9 mouse cellular contexts compared by ENCODE assay signal in genomic region chr13:95583237-95584189, GRCm38 (mm10). TPM values are rescaled to one million over a fixed set of nuclear protein-coding genes. Genes with fewer than 3 reads are reported as not detected.
DNase-seq lines count a peak whose midpoint lies in the region; ATAC-seq and TF ChIP-seq lines count a peak whose summit lies in the region.
"Had no signal": no experiment of that assay in that cellular context is flagged by ENCODE, and none has a peak within 500 bp of the region (broad histone marks: within the 10 kb centered on the region; RNA-seq: fewer than 3 reads in every experiment).

No protein-coding gene starts in this region.

- intact Hi-C loops in heart, postnatal 25 days (cut with DNase I): no loop called here

- peaks cover 9% of the 10 kb centered on the region for H3K4me1 ChIP-seq in heart, embryonic 12.5 days (replicated peaks)
- H3K4me1 ChIP-seq in stomach, postnatal 0 days (replicated peaks; ENCODE audit: control insufficient read depth, insufficient read depth): no peaks in the 10 kb centered on the region

- WGBS in heart, embryonic 12.5 days: 54% methylated on average over 19 of the region's 19 CpGs
- WGBS in stomach, postnatal 0 days: 64% methylated on average over 19 of the region's 19 CpGs

- ATAC-seq in heart, embryonic 12.5 days (ENCODE audit: insufficient number of reproducible peaks, low FRiP score): peak; percentile 59; the same call in 1 of the 2 replicates
- no peak for ATAC-seq in stomach, postnatal 0 days (ENCODE audit: low FRiP score, low TSS enrichment)

- TF ChIP-seq CTCF in stomach, postnatal 0 days (IDR thresholded peaks at IDR 0.05; ENCODE audit: low read depth): no peak

- no peaks in the 10 kb centered on the region for H3K36me3 ChIP-seq in heart, embryonic 12.5 days
- H3K36me3 ChIP-seq in stomach, postnatal 0 days (ENCODE audit: control insufficient read depth, insufficient read depth, low read length): no peaks in the 10 kb centered on the region

- H3K4me2 ChIP-seq in heart, embryonic 12.5 days: peak overlapping the region; percentile 33
- H3K4me2 ChIP-seq in stomach, postnatal 0 days (replicated peaks; ENCODE audit: low read depth): no peak overlapping the region

- H3K27me3 ChIP-seq in heart, embryonic 12.5 days (replicated peaks): no peaks in the 10 kb centered on the region
- H3K27me3 ChIP-seq in stomach, postnatal 0 days (ENCODE audit: control insufficient read depth, insufficient read depth, low read length): no peaks in the 10 kb centered on the region

- H3K4me3 ChIP-seq in heart, embryonic 12.5 days: no peak overlapping the region
- H3K4me3 ChIP-seq in stomach, postnatal 0 days (ENCODE audit: low read depth, low read length): no peak overlapping the region

- 0 out of 2 replicates have a peak, but pooled peaks cover 2% of the 10 kb centered on the region for H3K9me3 ChIP-seq in heart, embryonic 12.5 days (replicated peaks)
- no peaks in the 10 kb centered on the region for H3K9me3 ChIP-seq in stomach, postnatal 0 days (ENCODE audit: control insufficient read depth, low read length)

- peak; percentile 53 for DNase-seq in adrenal gland, postnatal 25 days
- DNase-seq in adrenal gland, adult 8-10 months: no peak
- DNase-seq in heart, postnatal 25 days (ENCODE audit: low spot score): no peak
- DNase-seq in right cerebral cortex, postnatal 4 days: peak; percentile 44
- no peak for DNase-seq in right cerebral cortex, postnatal 25 days
- DNase-seq in stomach, postnatal 0 days (ENCODE audit: low spot score): no peak
- no peak for DNase-seq in kidney, adult 8-10 months
- DNase-seq: kidney, postnatal 14 days had no signal

- no peak for TF ChIP-seq EP300 in stomach, postnatal 0 days (optimal IDR thresholded peaks at IDR 0.05)

- H3K9ac ChIP-seq in heart, embryonic 12.5 days: no peak overlapping the region
- no peak overlapping the region for H3K9ac ChIP-seq in stomach, postnatal 0 days (ENCODE audit: low read length)

- H3K27ac ChIP-seq in heart, embryonic 12.5 days (ENCODE audit: poor library complexity, severe bottlenecking): no peak overlapping the region
- no peak overlapping the region for H3K27ac ChIP-seq in stomach, postnatal 0 days (replicated peaks)

RNA-seq across cellular contexts. Expression of gene F2r, which starts 34.8 kb away (rescaled TPM):
- total RNA-seq in adrenal gland, postnatal 25 days (2021): 108 and 116 TPM in 2 replicates
- total RNA-seq in adrenal gland, adult 8-10 months (2022): 100 to 1,000 TPM; 116 to 170 (median 135) TPM
- 184 and 192 TPM in 2 replicates for polyA plus RNA-seq in heart, embryonic 12.5 days (2016; fragmentation: Nextera tagmentation; extraction: Ambion mirVana)
- 10 to 100 TPM; 21.6 to 23.1 TPM for total RNA-seq in heart, postnatal 25 days (2021)
- 20.1 and 23.0 TPM in 2 replicates for polyA plus RNA-seq in stomach, postnatal 0 days (2015; fragmentation: Nextera tagmentation; extraction: Ambion mirVana)

RNA-seq across cellular contexts. Expression of gene F2rl1, which starts 58.5 kb away (rescaled TPM):
- total RNA-seq in adrenal gland, postnatal 25 days (2021): 0.12 TPM in 1 of 2 replicates, not detected in the other
- total RNA-seq in adrenal gland, adult 8-10 months (2022): under 1 TPM in 3 of 4 experiments, not detected in 1; 0.10 to 0.17 (median 0.15) TPM
- 0.26 TPM in 1 of 2 replicates, not detected in the other for polyA plus RNA-seq in heart, embryonic 12.5 days (2016; fragmentation: Nextera tagmentation; extraction: Ambion mirVana)
- under 1 TPM; 0.48 to 0.65 TPM for total RNA-seq in heart, postnatal 25 days (2021)
- 10.7 and 12.8 TPM in 2 replicates for polyA plus RNA-seq in stomach, postnatal 0 days (2015; fragmentation: Nextera tagmentation; extraction: Ambion mirVana)

Comparison
In these comparisons a context has a peak if more than half of its experiments do, and no peak if none do; other contexts are left out.
1. DNase-seq: peak in adrenal gland, postnatal 25 days (single experiment) and right cerebral cortex, postnatal 4 days (single experiment); none in adrenal gland, adult 8-10 months (single experiment), heart, postnatal 25 days (single experiment), right cerebral cortex, postnatal 25 days (single experiment), stomach, postnatal 0 days (single experiment) and kidney, adult 8-10 months (0 of 2).